30 mouse cellular contexts compared by ENCODE assay signal in the genomic region with DNA sequence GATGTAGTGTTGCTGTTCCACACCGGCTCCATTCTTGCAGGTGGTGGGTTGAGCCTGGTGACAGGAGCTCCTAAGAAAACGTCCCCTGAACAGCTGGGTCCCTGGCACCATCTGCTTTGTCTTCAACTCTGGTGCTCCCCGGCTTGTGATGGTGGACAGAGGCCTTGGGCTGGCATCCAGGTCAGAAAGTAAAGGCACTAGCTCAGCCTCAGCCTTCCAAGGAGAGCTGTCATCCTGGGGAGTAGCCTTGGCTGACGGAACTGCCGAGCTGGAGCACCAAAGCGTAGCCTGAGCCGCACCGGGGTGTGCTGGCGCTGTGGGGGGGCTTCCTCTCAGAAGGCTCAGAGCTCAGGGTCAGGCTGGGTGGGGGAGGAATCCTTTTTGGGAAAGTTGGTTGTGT. TPM values are rescaled to one million over a fixed set of nuclear protein-coding genes. Genes with fewer than 3 reads are reported as not detected.
"Had no signal": no experiment of that assay in that cellular context is flagged by ENCODE, and none has a peak within 500 bp of the region (broad histone marks: within the 10 kb centered on the region; RNA-seq: fewer than 3 reads in every experiment).

No protein-coding gene starts in this region.

- H3K4me1 ChIP-seq: kidney, embryonic 15.5 days; liver, embryonic 13.5 days; stomach, embryonic 15.5 days had no signal

- H3K4me2 ChIP-seq: kidney, embryonic 15.5 days; liver, embryonic 13.5 days; midbrain, embryonic 11.5 days; stomach, embryonic 15.5 days had no signal

- H3K9ac ChIP-seq: kidney, embryonic 15.5 days; liver, embryonic 13.5 days; stomach, embryonic 15.5 days had no signal

- H3K27me3 ChIP-seq: kidney, embryonic 15.5 days; liver, embryonic 13.5 days; stomach, embryonic 15.5 days had no signal

- H3K4me3 ChIP-seq: kidney, embryonic 15.5 days; liver, embryonic 13.5 days; stomach, embryonic 15.5 days had no signal

- H3K9me3 ChIP-seq: kidney, embryonic 15.5 days; liver, embryonic 13.5 days; stomach, embryonic 15.5 days had no signal

- H3K36me3 ChIP-seq: liver, embryonic 13.5 days had no signal

- DNase-seq: kidney, adult 8-10 months; kidney, postnatal 10 days; kidney, postnatal 36 days; liver, embryonic 13.5 days; lung, adult 2 months; lung, postnatal 14 days; lung, postnatal 4 days; midbrain, embryonic 14.5 days; right cerebral cortex, adult 18-20 months; right cerebral cortex, postnatal 14 days; right cerebral cortex, postnatal 4 days; thymus, adult 18-20 months; thymus, postnatal 36 days had no signal

- H3K27ac ChIP-seq: kidney, embryonic 15.5 days; liver, embryonic 13.5 days; stomach, embryonic 15.5 days had no signal

RNA-seq across cellular contexts. Expression of a gene that starts 57.2 kb away (rescaled TPM):
- total RNA-seq: layer of hippocampus, adult 18-20 months; layer of hippocampus, postnatal 14 days; left cerebral cortex, postnatal 25 days; liver, adult 2 months; megakaryocyte progenitor cell, adult 5-6 weeks; megakaryocyte-erythroid progenitor cell, adult 5-6 weeks; midbrain, postnatal 0 days had no signal
- polyA plus RNA-seq: kidney, embryonic 15.5 days; limb, embryonic 11.5 days; limb, embryonic 14.5 days; liver, adult 2 months; liver, embryonic 13.5 days; liver, embryonic 16.5 days; lung, adult 2 months; lung, embryonic 16.5 days; midbrain, embryonic 11.5 days; midbrain, embryonic 14.5 days; midbrain, postnatal 0 days; neural tube, embryonic 11.5 days; neural tube, embryonic 14.5 days; urinary bladder, adult 2 months had no signal
